ENCODE assay signal across 14 mouse cellular contexts in the genomic region with DNA sequence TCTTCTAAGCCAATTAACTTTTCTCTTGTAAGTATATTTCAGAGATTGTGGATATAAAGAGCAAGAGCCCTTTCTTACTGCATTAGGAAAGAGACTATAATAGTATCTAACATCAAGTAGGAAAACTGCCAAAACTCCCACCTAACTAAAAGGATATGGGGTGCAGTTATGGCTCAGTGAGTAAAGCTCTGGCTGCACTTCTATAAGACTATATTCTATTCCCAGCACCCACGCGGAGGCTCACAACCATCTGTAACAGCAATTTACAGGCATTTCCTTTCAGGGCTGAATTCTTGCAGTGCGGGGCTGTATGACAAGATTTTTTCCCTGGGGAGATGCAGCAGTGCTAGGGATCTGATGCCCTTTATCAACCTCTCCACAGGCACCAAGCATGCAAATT. TPM values are rescaled to one million over a fixed set of nuclear protein-coding genes. Genes with fewer than 3 reads are reported as not detected.
DNase-seq lines count a peak whose midpoint lies in the region.
"Had no signal": no experiment of that assay in that cellular context is flagged by ENCODE, and none has a peak within 500 bp of the region (broad histone marks: within the 10 kb centered on the region; RNA-seq: fewer than 3 reads in every experiment).

No protein-coding gene starts in this region.

- DNase-seq in layer of hippocampus, adult 11-12 months (ENCODE audit: low spot score): peak; percentile 48
- no peak for DNase-seq in layer of hippocampus, postnatal 10 days (ENCODE audit: low spot score in 2 of 2)
- peak; percentile 40 to 50 for DNase-seq in layer of hippocampus, adult 8-10 months (ENCODE audit: low spot score in 2 of 2)
- peak; percentile 63 to 95 for DNase-seq in left cerebral cortex, postnatal 25 days (ENCODE audit: low spot score in 2 of 2)
- peak; percentile 87 for DNase-seq in telencephalon, adult 2 months (ENCODE audit: low read depth, low spot score)
- no peak for DNase-seq in urinary bladder, adult 18-20 months (ENCODE audit: low spot score in 2 of 2)
- no peak for DNase-seq in adrenal gland, adult (ENCODE audit: inconsistent age in 2 of 2, low spot score in 1 of 2)
- DNase-seq in yolk sac, embryonic 10.5 days (ENCODE audit: low spot score): no peak
- DNase-seq: adrenal gland, adult 2 months; cerebellum, postnatal 25 days; forebrain, postnatal 0 days; heart, postnatal 36 days; kidney, adult 8-10 months; thymus, postnatal 14 days had no signal

- intact Hi-C loops in left cerebral cortex, postnatal 25 days (cut with DNase I): loop anchor here (5.0 kb wide), 1 partner anchor 41 kb away; no protein-coding TSS in a partner anchor

RNA-seq across cellular contexts. Expression of a gene that starts 36.9 kb away (rescaled TPM):
- total RNA-seq in layer of hippocampus, postnatal 10 days (2021): 10 to 100 TPM; 24.7 to 27.4 TPM
- total RNA-seq in layer of hippocampus, adult 8-10 months (2022): 10 to 100 TPM; 32.8 to 35.1 (median 34.0) TPM
- 10 to 100 TPM; 48.3 to 50.8 TPM for total RNA-seq in left cerebral cortex, postnatal 25 days (2021)

Comparison
In these comparisons a context has a peak if more than half of its experiments do, and no peak if none do; other contexts are left out.
1. DNase-seq: peak in layer of hippocampus, adult 11-12 months (single experiment), layer of hippocampus, adult 8-10 months (2 of 2), left cerebral cortex, postnatal 25 days (2 of 2) and telencephalon, adult 2 months (single experiment); none in layer of hippocampus, postnatal 10 days (0 of 2), urinary bladder, adult 18-20 months (0 of 2), adrenal gland, adult (0 of 2) and yolk sac, embryonic 10.5 days (single experiment).